Mouse (Mus musculus) forebrain, embryonic 16.5 days (tissue): Measurements from ENCODE around the gene Lcor. TPM values are rescaled to one million over a fixed set of nuclear protein-coding genes. Genes with fewer than 3 reads are reported as not detected.

ENCODE experiments used
- ATAC-seq: fragments of 200-750 bp; cut with Nextera tagmentation; 2 replicates; pipeline ENCODE4 v1.8.0; 2017; ENCODE audit warnings: mild to moderate bottlenecking, moderate library complexity
- H3K27ac ChIP-seq: fragments of 300-500 bp; sonication (generic); 2 replicates; pipeline ENCODE4 v1.5.1; 2014; ENCODE audit warnings: low read length, control low read depth
- H3K27me3 ChIP-seq: fragments of 300-500 bp; sonication (generic); replicated peaks from 2 replicates; pipeline ENCODE4 v1.6.1; 2014; ENCODE audit warnings: low read length; ENCODE audit not compliant: control insufficient read depth, insufficient read depth
- H3K36me3 ChIP-seq: fragments of 300-500 bp; sonication (generic); 2 replicates; pipeline ENCODE4 v1.6.1; 2014; ENCODE audit not compliant: control insufficient read depth, insufficient read depth
- H3K4me1 ChIP-seq: fragments of 300-500 bp; sonication (generic); replicated peaks from 2 replicates; pipeline ENCODE4 v1.6.1; 2014; ENCODE audit warnings: low read length; ENCODE audit not compliant: control insufficient read depth, insufficient read depth
- H3K4me2 ChIP-seq: fragments of 300-500 bp; sonication (generic); 2 replicates; pipeline ENCODE4 v1.6.1; 2014; ENCODE audit warnings: mild to moderate bottlenecking, low read length, control low read depth
- H3K4me3 ChIP-seq: fragments of 300-500 bp; sonication (generic); replicated peaks from 2 replicates; pipeline ENCODE4 v1.5.1; 2014; ENCODE audit warnings: mild to moderate bottlenecking, low read length, control low read depth
- H3K9ac ChIP-seq: fragments of 300-500 bp; sonication (generic); replicated peaks from 2 replicates; pipeline ENCODE4 v1.6.1; 2014; ENCODE audit warnings: low read depth, low read length, control low read depth
- H3K9me3 ChIP-seq: fragments of 300-500 bp; sonication (generic); 2 replicates; pipeline ENCODE4 v1.6.1; 2016; ENCODE audit warnings: low read length; ENCODE audit not compliant: control insufficient read depth
- WGBS: fragments of 180-500 bp; shearing (Covaris S2); extraction: QIAGEN DNeasy Blood & Tissue Kit; methylation state at CpG from one replicate; pipeline ENCODE4 v1.1.7; 2014; 5-methylcytosine and 5-hydroxymethylcytosine counted together
- polyA plus RNA-seq: library from polyadenylated mRNA; unstranded; fragments of >200 nt; fragmentation: Nextera tagmentation; extraction: Ambion mirVana; gene quantifications from 2 replicates; pipeline ENCODE4 v1.2.1, GENCODE M21; 2015

The Lcor gene
- polyA plus RNA-seq, 1 experiment from 2014 or later: 21.8 TPM

- Histone ChIP-seq H3K4me3 (no peak overlapping the region), H3K27ac (no peak overlapping the region), H3K4me2 (no peak overlapping the region), H3K4me1 (peaks cover 4% of the 10 kb centered on the region; the same call in 1 of the 2 replicates), H3K9ac (no peak overlapping the region), H3K9me3 (no peaks in the 10 kb centered on the region), H3K27me3 (no peaks in the 10 kb centered on the region), H3K36me3 (no peaks in the 10 kb centered on the region)
- WGBS: 74% methylated on average over 5 of the region's 5 CpGs
- no peak for ATAC-seq
Observed at GRCm38 (mm10) chr19:41445723-41446122, 36.7 kb upstream of the Lcor start.

GRCm38 (mm10) chr19:41447166-41447565 lies 35.3 kb upstream of the Lcor start:
- no peak overlapping the region for H3K27ac ChIP-seq
- H3K9me3 ChIP-seq: no peaks in the 10 kb centered on the region
- peaks cover 2% of the 10 kb centered on the region; the same call in 1 of the 2 replicates for H3K4me1 ChIP-seq
- no peaks in the 10 kb centered on the region for H3K36me3 ChIP-seq
- no peak overlapping the region for H3K4me3 ChIP-seq
- WGBS: 100% methylated on average over 2 of the region's 2 CpGs
- no peak for ATAC-seq
- H3K9ac ChIP-seq: no peak overlapping the region
- H3K27me3 ChIP-seq: no peaks in the 10 kb centered on the region
- no peak overlapping the region for H3K4me2 ChIP-seq

GRCm38 (mm10) chr19:41447760-41448159 lies 34.7 kb upstream of the Lcor start:
- H3K27me3 ChIP-seq: no peaks in the 10 kb centered on the region
- no peak overlapping the region for H3K4me3 ChIP-seq
- H3K36me3 ChIP-seq: no peaks in the 10 kb centered on the region
- no peaks in the 10 kb centered on the region for H3K4me1 ChIP-seq
- H3K27ac ChIP-seq: no peak overlapping the region
- no peak for ATAC-seq
- no peak overlapping the region for H3K9ac ChIP-seq
- H3K9me3 ChIP-seq: no peaks in the 10 kb centered on the region
- H3K4me2 ChIP-seq: no peak overlapping the region
- 89% methylated on average over 2 of the region's 2 CpGs for WGBS

GRCm38 (mm10) chr19:41449415-41450075 lies 32.9 kb upstream of the Lcor start:
- no peaks in the 10 kb centered on the region for H3K4me1 ChIP-seq
- no peaks in the 10 kb centered on the region for H3K27me3 ChIP-seq
- no peak for ATAC-seq

GRCm38 (mm10) chr19:41452166-41452565 lies 30.3 kb upstream of the Lcor start:
- Histone ChIP-seq H3K9me3 (no peaks in the 10 kb centered on the region), H3K36me3 (no peaks in the 10 kb centered on the region), H3K4me1 (no peaks in the 10 kb centered on the region), H3K9ac (no peak overlapping the region), H3K27ac (no peak overlapping the region), H3K4me2 (no peak overlapping the region), H3K4me3 (no peak overlapping the region), H3K27me3 (no peaks in the 10 kb centered on the region)
- 28% methylated on average over 3 of the region's 3 CpGs for WGBS
- no peak for ATAC-seq

More at GRCm38 (mm10) chr19:41449415-41450075, 32.9 kb upstream of the Lcor start:
- 55% methylated on average over 7 of the region's 7 CpGs for WGBS
- Histone ChIP-seq H3K36me3 (no peaks in the 10 kb centered on the region), H3K4me3 (no peak overlapping the region), H3K27ac (no peak overlapping the region), H3K9ac (no peak overlapping the region), H3K9me3 (no peaks in the 10 kb centered on the region), H3K4me2 (no peak overlapping the region)

- no peak overlapping the region for H3K4me3 ChIP-seq
- no peak overlapping the region for H3K9ac ChIP-seq
- no peaks in the 10 kb centered on the region for H3K27me3 ChIP-seq
- H3K27ac ChIP-seq: no peak overlapping the region
- H3K4me2 ChIP-seq: no peak overlapping the region
- ATAC-seq: no peak
- no peaks in the 10 kb centered on the region for H3K9me3 ChIP-seq
- no peaks in the 10 kb centered on the region for H3K4me1 ChIP-seq
- no peaks in the 10 kb centered on the region for H3K36me3 ChIP-seq
- 96% methylated on average over 5 of the region's 7 CpGs for WGBS
Observed at GRCm38 (mm10) chr19:41454601-41455000, 27.8 kb upstream of the Lcor start.

- Histone ChIP-seq H3K4me3 (no peak overlapping the region), H3K9me3 (no peaks in the 10 kb centered on the region), H3K36me3 (no peaks in the 10 kb centered on the region), H3K9ac (no peak overlapping the region), H3K27ac (no peak overlapping the region), H3K4me2 (no peak overlapping the region), H3K4me1 (no peaks in the 10 kb centered on the region), H3K27me3 (no peaks in the 10 kb centered on the region)
- 78% methylated on average over 6 of the region's 6 CpGs for WGBS
- no peak for ATAC-seq
Observed at GRCm38 (mm10) chr19:41455091-41455626, 27.3 kb upstream of the Lcor start.

- no peak for ATAC-seq
- WGBS: 83% methylated on average over 5 of the region's 5 CpGs
- H3K36me3 ChIP-seq: no peaks in the 10 kb centered on the region
- no peaks in the 10 kb centered on the region for H3K4me1 ChIP-seq
- H3K4me3 ChIP-seq: no peak overlapping the region
- H3K27me3 ChIP-seq: no peaks in the 10 kb centered on the region
- no peak overlapping the region for H3K4me2 ChIP-seq
- H3K27ac ChIP-seq: no peak overlapping the region
- no peaks in the 10 kb centered on the region for H3K9me3 ChIP-seq
- H3K9ac ChIP-seq: no peak overlapping the region
Observed at GRCm38 (mm10) chr19:41457181-41457580, 25.3 kb upstream of the Lcor start.

- Histone ChIP-seq H3K9ac (no peak overlapping the region), H3K4me1 (no peaks in the 10 kb centered on the region), H3K27ac (no peak overlapping the region), H3K27me3 (no peaks in the 10 kb centered on the region), H3K9me3 (no peaks in the 10 kb centered on the region), H3K4me3 (no peak overlapping the region), H3K36me3 (no peaks in the 10 kb centered on the region), H3K4me2 (no peak overlapping the region)
- ATAC-seq: no peak
- 81% methylated on average over 9 of the region's 9 CpGs for WGBS
Observed at GRCm38 (mm10) chr19:41462166-41462735, 20.2 kb upstream of the Lcor start.
